Mouse (Mus musculus): ENCODE measurements around the gene Cwc25. TPM values are rescaled to one million over a fixed set of nuclear protein-coding genes. Genes with fewer than 3 reads are reported as not detected.

Cwc25 gene
- total RNA-seq, 2 experiments from 2014 or later = 6.2 to 6.5 TPM

- Histone ChIP-seq H3K4me3 (peak overlapping the region; percentile 85), H3K27ac (no peak overlapping the region; the same call in 1 of the 2 replicates)
- DNase-seq = no peak
- intact Hi-C loops (cut with DNase I) = no loop called here
- TF ChIP-seq CTCF (IDR thresholded peaks at IDR 0.05) = no peak
Observed at GRCm38 (mm10) chr11:97779968-97780701, 13.8 kb upstream of the Cwc25 start.

GRCm38 (mm10) chr11:97778918-97779317 is 12.6 kb upstream of the Cwc25 start:
- H3K27ac ChIP-seq = no peak overlapping the region
- no peak overlapping the region for H3K4me3 ChIP-seq
- intact Hi-C loops (cut with DNase I) = no loop called here
- TF ChIP-seq CTCF (IDR thresholded peaks at IDR 0.05) = no peak
- DNase-seq = no peak

- DNase-seq = no peak
- no peak overlapping the region for H3K4me3 ChIP-seq
- peak; percentile 46 for TF ChIP-seq CTCF (IDR thresholded peaks at IDR 0.05)
- no peak overlapping the region for H3K27ac ChIP-seq
- intact Hi-C loops (cut with DNase I) = no loop called here
Observed at GRCm38 (mm10) chr11:97777129-97777529, 10.8 kb upstream of the Cwc25 start.

GRCm38 (mm10) chr11:97776497-97777128 is 10.3 kb upstream of the Cwc25 start:
- DNase-seq = no peak
- no peak overlapping the region for H3K27ac ChIP-seq
- intact Hi-C loops (cut with DNase I) = no loop called here
- no peak for TF ChIP-seq CTCF (IDR thresholded peaks at IDR 0.05)
- H3K4me3 ChIP-seq = no peak overlapping the region

GRCm38 (mm10) chr11:97775808-97776496 is 9.6 kb upstream of the Cwc25 start, which contains the start of gene 1700001P01Rik:
1700001P01Rik (minus strand) TSS chr11:97775918.
- no peak within 1 kb of the TSS for H3K27ac ChIP-seq
- intact Hi-C loops (cut with DNase I) = no loop called here
- no peak within 1 kb of the TSS for H3K4me3 ChIP-seq
- TF ChIP-seq CTCF (IDR thresholded peaks at IDR 0.05) = no peak
- DNase-seq = no peak

GRCm38 (mm10) chr11:97775186-97775585 is 8.8 kb upstream of the Cwc25 start:
- TF ChIP-seq CTCF (IDR thresholded peaks at IDR 0.05) = no peak
- Histone ChIP-seq H3K27ac (no peak overlapping the region), H3K4me3 (no peak overlapping the region)
- intact Hi-C loops (cut with DNase I) = no loop called here
- DNase-seq = no peak

GRCm38 (mm10) chr11:97771410-97771809 is 5.1 kb upstream of the Cwc25 start:
- H3K27ac ChIP-seq = no peak overlapping the region
- intact Hi-C loops (cut with DNase I) = no loop called here
- TF ChIP-seq CTCF (IDR thresholded peaks at IDR 0.05) = no peak

GRCm38 (mm10) chr11:97769704-97770103 is 3.3 kb upstream of the Cwc25 start:
- Histone ChIP-seq H3K4me3 (no peak overlapping the region), H3K27ac (no peak overlapping the region)
- intact Hi-C loops (cut with DNase I) = no loop called here
- no peak for DNase-seq
- TF ChIP-seq CTCF (IDR thresholded peaks at IDR 0.05) = no peak

More at GRCm38 (mm10) chr11:97771410-97771809, 5.1 kb upstream of the Cwc25 start:
- DNase-seq = no peak
- no peak overlapping the region for H3K4me3 ChIP-seq

GRCm38 (mm10) chr11:97761638-97762037 is 4.7 kb downstream of the Cwc25 start:
- no peak for DNase-seq
- no peak overlapping the region for H3K4me3 ChIP-seq
- peak; percentile 30 for TF ChIP-seq CTCF (IDR thresholded peaks at IDR 0.05)
- intact Hi-C loops (cut with DNase I) = no loop called here
- no peak overlapping the region for H3K27ac ChIP-seq

GRCm38 (mm10) chr11:97758942-97759341 is 7.4 kb downstream of the Cwc25 start:
- Histone ChIP-seq H3K4me3 (no peak overlapping the region), H3K27ac (no peak overlapping the region)
- no peak for TF ChIP-seq CTCF (IDR thresholded peaks at IDR 0.05)
- intact Hi-C loops (cut with DNase I) = no loop called here
- DNase-seq = no peak

- DNase-seq = no peak
Observed at GRCm38 (mm10) chr11:97758125-97758524, 8.2 kb downstream of the Cwc25 start.

GRCm38 (mm10) chr11:97753277-97753676 is 13.1 kb downstream of the Cwc25 start:
- intact Hi-C loops (cut with DNase I) = no loop called here
- H3K4me3 ChIP-seq = no peak overlapping the region
- no peak for DNase-seq
- TF ChIP-seq CTCF (IDR thresholded peaks at IDR 0.05) = no peak
- no peak overlapping the region for H3K27ac ChIP-seq

More at GRCm38 (mm10) chr11:97758125-97758524, 8.2 kb downstream of the Cwc25 start:
- intact Hi-C loops (cut with DNase I) = no loop called here
- Histone ChIP-seq H3K27ac (no peak overlapping the region), H3K4me3 (no peak overlapping the region)
- TF ChIP-seq CTCF (IDR thresholded peaks at IDR 0.05) = no peak

GRCm38 (mm10) chr11:97748496-97748895 is 17.9 kb downstream of the Cwc25 start:
- TF ChIP-seq CTCF (IDR thresholded peaks at IDR 0.05) = no peak
- intact Hi-C loops (cut with DNase I) = no loop called here
- DNase-seq = no peak
- Histone ChIP-seq H3K27ac (peak overlapping the region; percentile 74), H3K4me3 (no peak overlapping the region)
